Mouse (Mus musculus): ENCODE data around the gene Map3k11. TPM values are rescaled to one million over a fixed set of nuclear protein-coding genes. Genes with fewer than 3 reads are reported as not detected.

The Map3k11 gene
- polyA plus RNA-seq, 1 experiment from 2014 or later: 25.7 TPM

GRCm38 (mm10) chr19:5730314-5731186, 42.0 kb downstream of the Map3k11 start:
- no peak for DNase-seq (ENCODE audit: low spot score)

- DNase-seq (ENCODE audit: low spot score): peak; percentile 89
Observed at GRCm38 (mm10) chr19:5731264-5731978, 42.9 kb downstream of the Map3k11 start.

- no peak for DNase-seq (ENCODE audit: low spot score)
Observed at GRCm38 (mm10) chr19:5734325-5734724, 45.8 kb downstream of the Map3k11 start.

- DNase-seq (ENCODE audit: low spot score): no peak
Observed at GRCm38 (mm10) chr19:5739446-5739845, 50.9 kb downstream of the Map3k11 start.

- no peak for DNase-seq (ENCODE audit: low spot score)
Observed at GRCm38 (mm10) chr19:5740320-5741317, 52.1 kb downstream of the Map3k11 start, which contains the start of gene Ltbp3. TSS of gene Ltbp3 (plus strand) at chr19:5740904.

- no peak for DNase-seq (ENCODE audit: low spot score)
Observed at GRCm38 (mm10) chr19:5741641-5742240, 53.2 kb downstream of the Map3k11 start.

- no peak for DNase-seq (ENCODE audit: low spot score)
Observed at GRCm38 (mm10) chr19:5742241-5742641, 53.7 kb downstream of the Map3k11 start.

- no peak for DNase-seq (ENCODE audit: low spot score)
Observed at GRCm38 (mm10) chr19:5743576-5743975, 55.0 kb downstream of the Map3k11 start.

GRCm38 (mm10) chr19:5745756-5746710, 57.5 kb downstream of the Map3k11 start:
- no peak for DNase-seq (ENCODE audit: low spot score)

- DNase-seq (ENCODE audit: low spot score): no peak
Observed at GRCm38 (mm10) chr19:5746907-5747363, 58.4 kb downstream of the Map3k11 start.

- DNase-seq (ENCODE audit: low spot score): no peak
Observed at GRCm38 (mm10) chr19:5749476-5749875, 60.9 kb downstream of the Map3k11 start.

GRCm38 (mm10) chr19:5750951-5751350, 62.4 kb downstream of the Map3k11 start:
- DNase-seq (ENCODE audit: low spot score): no peak

GRCm38 (mm10) chr19:5751742-5752141, 63.2 kb downstream of the Map3k11 start:
- peak; percentile 55 for DNase-seq (ENCODE audit: low spot score)

Small RNA genes within 50 kb of the gene (microRNA-seq; reads per million reads assigned to microRNA genes)
- not detected for gene Mir6987 (ENCODE audit: borderline number of aligned reads)

Other genes with a start within 250 kb of the Map3k11 start
- 0.47 TPM in 1 of 2 replicates, not detected in the other for gene Fosl1, start 241.2 kb upstream of the Map3k11 start, polyA plus RNA-seq (2015; fragmentation: Nextera tagmentation; extraction: Ambion mirVana)
- 7.3 and 8.2 TPM in 2 replicates for gene Ccdc85b, start 230.8 kb upstream of the Map3k11 start, polyA plus RNA-seq (2015; fragmentation: Nextera tagmentation; extraction: Ambion mirVana)
- gene Fibp, start 228.1 kb upstream of the Map3k11 start, polyA plus RNA-seq (2015; fragmentation: Nextera tagmentation; extraction: Ambion mirVana): 104 and 112 TPM in 2 replicates
- gene Ctsw, start 220.2 kb upstream of the Map3k11 start, polyA plus RNA-seq (2015; fragmentation: Nextera tagmentation; extraction: Ambion mirVana): 42.8 and 43.0 TPM in 2 replicates
- gene Efemp2, start 214.8 kb upstream of the Map3k11 start, polyA plus RNA-seq (2015; fragmentation: Nextera tagmentation; extraction: Ambion mirVana): 26.5 and 27.9 TPM in 2 replicates
- 58.6 and 63.5 TPM in 2 replicates for gene Mus81, start 200.3 kb upstream of the Map3k11 start, polyA plus RNA-seq (2015; fragmentation: Nextera tagmentation; extraction: Ambion mirVana)
- gene Cfl1, start 198.3 kb upstream of the Map3k11 start, polyA plus RNA-seq (2015; fragmentation: Nextera tagmentation; extraction: Ambion mirVana): 3,590 and 4,042 TPM in 2 replicates
- gene 1700020D05Rik, start 185.0 kb upstream of the Map3k11 start, polyA plus RNA-seq (2015; fragmentation: Nextera tagmentation; extraction: Ambion mirVana): 0.13 and 0.44 TPM in 2 replicates
- 9.9 and 10.8 TPM in 2 replicates for gene Snx32, start 178.2 kb upstream of the Map3k11 start, polyA plus RNA-seq (2015; fragmentation: Nextera tagmentation; extraction: Ambion mirVana)
- 1.9 TPM in 2 replicates for gene Ovol1, start 128.1 kb upstream of the Map3k11 start, polyA plus RNA-seq (2015; fragmentation: Nextera tagmentation; extraction: Ambion mirVana)
- gene Ap5b1, start 120.7 kb upstream of the Map3k11 start, polyA plus RNA-seq (2015; fragmentation: Nextera tagmentation; extraction: Ambion mirVana): 8.9 and 9.8 TPM in 2 replicates
- gene Rnaseh2c, start 86.9 kb upstream of the Map3k11 start, polyA plus RNA-seq (2015; fragmentation: Nextera tagmentation; extraction: Ambion mirVana): 127 and 157 TPM in 2 replicates
- 65.3 and 73.8 TPM in 2 replicates for gene Kat5, start 78.5 kb upstream of the Map3k11 start, polyA plus RNA-seq (2015; fragmentation: Nextera tagmentation; extraction: Ambion mirVana)
- 50.0 and 56.2 TPM in 2 replicates for gene Rela, start 51.3 kb upstream of the Map3k11 start, polyA plus RNA-seq (2015; fragmentation: Nextera tagmentation; extraction: Ambion mirVana)
- 37.4 and 39.2 TPM in 2 replicates for gene Sipa1, start 25.0 kb upstream of the Map3k11 start, polyA plus RNA-seq (2015; fragmentation: Nextera tagmentation; extraction: Ambion mirVana)
- gene Pcnx3, start 166 bp downstream of the Map3k11 start, polyA plus RNA-seq (2015; fragmentation: Nextera tagmentation; extraction: Ambion mirVana): 13.7 and 19.4 TPM in 2 replicates
- gene Kcnk7, start 15.6 kb downstream of the Map3k11 start, polyA plus RNA-seq (2015; fragmentation: Nextera tagmentation; extraction: Ambion mirVana): 0.32 and 0.74 TPM in 2 replicates
- gene Ehbp1l1, start 37.6 kb downstream of the Map3k11 start, polyA plus RNA-seq (2015; fragmentation: Nextera tagmentation; extraction: Ambion mirVana): 17.6 TPM in 2 replicates
- 91.8 and 92.5 TPM in 2 replicates for gene Fam89b, start 40.9 kb downstream of the Map3k11 start, polyA plus RNA-seq (2015; fragmentation: Nextera tagmentation; extraction: Ambion mirVana)
- 9.7 and 10.2 TPM in 2 replicates for gene Ltbp3, start 52.2 kb downstream of the Map3k11 start, polyA plus RNA-seq (2015; fragmentation: Nextera tagmentation; extraction: Ambion mirVana)
- gene Scyl1, start 82.7 kb downstream of the Map3k11 start, polyA plus RNA-seq (2015; fragmentation: Nextera tagmentation; extraction: Ambion mirVana): 38.0 and 40.9 TPM in 2 replicates
- gene Frmd8, start 186.5 kb downstream of the Map3k11 start, polyA plus RNA-seq (2015; fragmentation: Nextera tagmentation; extraction: Ambion mirVana): 72.4 and 75.2 TPM in 2 replicates
- gene Slc25a45, start 189.1 kb downstream of the Map3k11 start, polyA plus RNA-seq (2015; fragmentation: Nextera tagmentation; extraction: Ambion mirVana): 11.4 and 14.6 TPM in 2 replicates
- gene Tigd3, start 205.4 kb downstream of the Map3k11 start, polyA plus RNA-seq (2015; fragmentation: Nextera tagmentation; extraction: Ambion mirVana): 3.3 and 4.1 TPM in 2 replicates
- gene Dpf2, start 224.3 kb downstream of the Map3k11 start, polyA plus RNA-seq (2015; fragmentation: Nextera tagmentation; extraction: Ambion mirVana): 104 and 116 TPM in 2 replicates
- 5.2 and 6.7 TPM in 2 replicates for gene Cdc42ep2, start 236.1 kb downstream of the Map3k11 start, polyA plus RNA-seq (2015; fragmentation: Nextera tagmentation; extraction: Ambion mirVana)

All from thymus, postnatal 0 days (tissue).